Mouse (Mus musculus) neural tube, embryonic 11.5 days (tissue): ENCODE data around the gene Sptbn1. TPM values are rescaled to one million over a fixed set of nuclear protein-coding genes. Genes with fewer than 3 reads are reported as not detected.

Source experiments
- ATAC-seq: fragments of 200-750 bp; cut with Nextera tagmentation; 2 replicates; pipeline ENCODE4 v1.8.0; 2017; ENCODE audit warnings: moderate number of reproducible peaks, mild to moderate bottlenecking, moderate TSS enrichment, moderate library complexity; ENCODE audit not compliant: insufficient read depth, low FRiP score, low TSS enrichment
- DNase-seq: peaks from one replicate; pipeline ENCODE4 v3.0.0-alpha.2; 2015; ENCODE audit warnings: low spot score
- H3K27ac ChIP-seq: fragments of 300-500 bp; sonication (generic); 2 replicates; pipeline ENCODE4 v1.5.1; 2014; ENCODE audit warnings: low read depth, mild to moderate bottlenecking, low read length
- H3K27me3 ChIP-seq: fragments of 300-500 bp; sonication (generic); 2 replicates; pipeline ENCODE4 v1.6.1; 2014; ENCODE audit warnings: mild to moderate bottlenecking, low read length, mixed read lengths; ENCODE audit not compliant: control insufficient read depth, insufficient read depth
- H3K36me3 ChIP-seq: fragments of 300-500 bp; sonication (generic); 2 replicates; pipeline ENCODE4 v1.6.1; 2014; ENCODE audit warnings: mild to moderate bottlenecking, low read length, moderate library complexity, mixed read lengths; ENCODE audit not compliant: control insufficient read depth, insufficient read depth
- H3K4me1 ChIP-seq: fragments of 300-500 bp; sonication (generic); 2 replicates; pipeline ENCODE4 v1.6.1; 2014; ENCODE audit warnings: low read length, mixed read lengths; ENCODE audit not compliant: control insufficient read depth, insufficient read depth
- H3K4me2 ChIP-seq: fragments of 300-500 bp; sonication (generic); 2 replicates; pipeline ENCODE4 v1.6.1; 2014; ENCODE audit warnings: low read depth, mild to moderate bottlenecking, moderate library complexity
- H3K4me3 ChIP-seq: fragments of 300-500 bp; sonication (generic); 2 replicates; pipeline ENCODE4 v1.5.1; 2014; ENCODE audit warnings: low read depth, low read length
- H3K9ac ChIP-seq: fragments of 300-500 bp; sonication (generic); 2 replicates; pipeline ENCODE4 v1.6.1; 2014; ENCODE audit warnings: mild to moderate bottlenecking, low read length
- H3K9me3 ChIP-seq: fragments of 300-500 bp; sonication (generic); 2 replicates; pipeline ENCODE4 v1.6.1; 2016; ENCODE audit warnings: low read length; ENCODE audit not compliant: control insufficient read depth
- WGBS: fragments of 180-500 bp; shearing (Covaris S2); extraction: QIAGEN DNeasy Blood & Tissue Kit; methylation state at CpG from one replicate; pipeline ENCODE4 v1.1.7; 2014; 5-methylcytosine and 5-hydroxymethylcytosine counted together
- polyA plus RNA-seq: library from polyadenylated mRNA; unstranded; fragments of >200 nt; fragmentation: Nextera tagmentation; extraction: Ambion mirVana; gene quantifications from 2 replicates; pipeline ENCODE4 v1.2.1, GENCODE M21; 2014

Sptbn1 gene
- polyA plus RNA-seq, 1 experiment from 2014 or later, result 105 TPM

DNA sequence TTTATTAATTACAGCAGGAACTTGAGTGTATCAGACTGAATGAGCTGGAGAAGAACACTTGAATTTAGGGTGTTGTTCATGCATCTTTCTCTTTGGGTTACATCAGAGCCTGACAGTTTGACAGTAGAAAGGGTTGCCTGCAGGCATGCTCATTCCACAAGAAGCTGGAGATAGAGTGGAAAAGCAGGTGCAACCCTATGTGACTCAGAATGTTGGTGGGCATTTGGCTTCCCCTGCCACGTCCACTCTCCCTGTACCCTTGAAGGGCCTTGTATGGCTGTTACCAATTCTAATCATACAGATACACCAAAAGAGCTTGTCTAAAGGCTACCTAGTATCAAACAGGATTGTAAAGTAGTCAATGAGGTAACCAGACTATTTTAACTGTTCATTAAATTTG lies 106.2 kb downstream of the Sptbn1 start:
- WGBS, result 86% methylated on average over 1 of the region's 1 CpGs
- Histone ChIP-seq H3K9me3 (no peaks in the 10 kb centered on the region), H3K36me3 (no peaks in the 10 kb centered on the region), H3K27me3 (no peaks in the 10 kb centered on the region), H3K4me1 (no peaks in the 10 kb centered on the region; the same call in 1 of the 2 replicates), H3K9ac (no peak overlapping the region), H3K4me3 (no peak overlapping the region), H3K4me2 (no peak overlapping the region), H3K27ac (no peak overlapping the region)
- DNase-seq (no peak), ATAC-seq (no peak)

DNA sequence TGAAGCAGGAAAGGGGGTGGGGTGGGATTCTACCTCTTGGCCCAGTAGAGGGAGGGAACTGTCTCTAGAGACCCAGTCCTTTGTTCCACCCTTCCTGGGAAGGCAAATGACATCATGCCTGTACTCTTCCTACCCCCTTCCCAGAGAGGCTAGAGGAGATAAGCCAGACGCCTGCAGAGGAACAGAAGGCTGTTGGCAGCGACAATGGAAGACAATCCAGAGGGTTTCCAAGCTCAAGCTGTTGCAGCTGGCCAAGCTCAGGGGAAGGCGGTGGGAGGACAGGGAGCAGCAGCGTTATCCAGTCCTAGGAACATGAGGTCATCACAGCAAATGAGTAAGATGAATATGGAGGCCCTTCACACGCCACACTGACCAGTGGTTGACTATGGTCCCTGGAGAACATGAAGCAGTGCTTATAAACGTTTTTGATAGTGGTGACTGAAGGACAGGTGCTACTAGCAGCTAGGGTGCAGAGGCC lies 106.8 kb downstream of the Sptbn1 start:
- ATAC-seq (peak; percentile 61; the same call in 1 of the 2 replicates), DNase-seq (peak; percentile 28)
- 45% methylated on average over 6 of the region's 6 CpGs for WGBS
- no peaks in the 10 kb centered on the region for H3K4me1 ChIP-seq
- no peak overlapping the region; the same call in 1 of the 2 replicates for H3K27ac ChIP-seq
- H3K9ac ChIP-seq, result no peak overlapping the region
- no peak overlapping the region for H3K4me3 ChIP-seq
- no peak overlapping the region for H3K4me2 ChIP-seq
- no peaks in the 10 kb centered on the region for H3K36me3 ChIP-seq
- H3K9me3 ChIP-seq, result no peaks in the 10 kb centered on the region
- no peaks in the 10 kb centered on the region for H3K27me3 ChIP-seq

DNA sequence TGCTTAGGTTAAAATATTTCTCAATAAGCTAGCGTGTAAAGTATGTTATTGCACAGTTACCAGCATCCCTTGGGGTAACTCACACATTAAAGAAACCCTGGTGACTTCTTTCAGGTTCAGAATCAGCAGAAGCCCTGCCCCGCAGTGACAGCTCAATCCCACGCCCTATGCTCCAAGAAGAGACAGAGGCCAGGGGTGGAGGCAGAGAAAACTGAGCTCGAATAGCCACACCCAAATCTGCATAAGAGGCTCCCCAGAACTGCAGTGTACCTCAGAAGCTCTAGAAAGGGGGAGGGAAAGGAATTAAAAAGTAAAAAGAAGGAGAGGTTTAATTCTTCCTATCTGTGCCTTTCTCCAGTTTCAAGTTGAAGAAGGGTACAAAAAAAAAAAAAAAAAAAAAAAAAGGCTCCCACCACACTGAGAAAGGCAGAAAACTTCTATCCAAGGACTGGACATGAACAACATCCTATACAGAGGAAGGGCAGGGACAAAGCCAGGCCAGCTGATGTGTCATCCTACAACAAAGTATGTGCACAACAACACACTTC lies 107.3 kb downstream of the Sptbn1 start:
- no peak for DNase-seq
- Histone ChIP-seq H3K9me3 (no peaks in the 10 kb centered on the region), H3K36me3 (no peaks in the 10 kb centered on the region), H3K9ac (no peak overlapping the region), H3K27ac (no peak overlapping the region), H3K4me3 (no peak overlapping the region), H3K4me2 (no peak overlapping the region), H3K27me3 (no peaks in the 10 kb centered on the region), H3K4me1 (no peaks in the 10 kb centered on the region)
- WGBS, result 81% methylated on average over 4 of the region's 4 CpGs
- no peak for ATAC-seq

DNA sequence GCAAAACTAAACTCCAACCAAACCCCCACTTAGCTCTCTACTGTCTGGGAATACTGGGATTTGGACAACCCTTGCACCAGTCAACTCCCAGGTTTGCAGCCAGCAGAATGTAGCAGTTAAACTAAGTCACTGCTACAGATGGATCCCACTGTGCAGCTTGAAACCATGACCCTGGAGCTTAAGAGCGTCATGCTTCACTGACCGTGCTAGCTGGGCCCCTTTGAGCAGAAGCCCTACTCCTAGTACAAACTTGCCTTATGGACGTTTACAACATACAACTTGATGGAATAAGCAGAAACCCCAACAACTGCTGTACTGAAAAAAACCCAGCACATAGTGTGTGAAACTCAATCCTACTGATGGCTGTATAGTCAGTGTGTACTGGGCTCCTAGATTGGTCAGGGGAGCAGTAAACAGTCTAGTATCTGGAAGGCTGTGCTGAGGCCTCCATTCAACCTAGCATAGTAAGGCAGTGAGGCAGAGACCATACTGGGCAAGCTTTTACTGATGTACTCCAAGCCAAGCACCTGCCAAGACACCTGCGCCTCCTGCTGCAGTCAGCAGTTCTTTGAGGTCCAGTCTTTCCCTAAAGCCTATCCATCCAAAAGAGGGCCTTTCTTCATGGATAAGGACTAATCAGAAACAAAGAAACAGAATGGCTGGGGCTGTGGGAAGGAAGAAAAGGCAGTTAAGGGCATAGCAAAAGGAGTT lies 108.3 kb downstream of the Sptbn1 start:
- Histone ChIP-seq H3K4me3 (no peak overlapping the region), H3K36me3 (no peaks in the 10 kb centered on the region), H3K9me3 (no peaks in the 10 kb centered on the region), H3K4me2 (no peak overlapping the region), H3K27me3 (no peaks in the 10 kb centered on the region), H3K9ac (no peak overlapping the region), H3K27ac (no peak overlapping the region), H3K4me1 (no peaks in the 10 kb centered on the region)
- DNase-seq (no peak), ATAC-seq (no peak)
- 83% methylated on average over 4 of the region's 4 CpGs for WGBS

DNA sequence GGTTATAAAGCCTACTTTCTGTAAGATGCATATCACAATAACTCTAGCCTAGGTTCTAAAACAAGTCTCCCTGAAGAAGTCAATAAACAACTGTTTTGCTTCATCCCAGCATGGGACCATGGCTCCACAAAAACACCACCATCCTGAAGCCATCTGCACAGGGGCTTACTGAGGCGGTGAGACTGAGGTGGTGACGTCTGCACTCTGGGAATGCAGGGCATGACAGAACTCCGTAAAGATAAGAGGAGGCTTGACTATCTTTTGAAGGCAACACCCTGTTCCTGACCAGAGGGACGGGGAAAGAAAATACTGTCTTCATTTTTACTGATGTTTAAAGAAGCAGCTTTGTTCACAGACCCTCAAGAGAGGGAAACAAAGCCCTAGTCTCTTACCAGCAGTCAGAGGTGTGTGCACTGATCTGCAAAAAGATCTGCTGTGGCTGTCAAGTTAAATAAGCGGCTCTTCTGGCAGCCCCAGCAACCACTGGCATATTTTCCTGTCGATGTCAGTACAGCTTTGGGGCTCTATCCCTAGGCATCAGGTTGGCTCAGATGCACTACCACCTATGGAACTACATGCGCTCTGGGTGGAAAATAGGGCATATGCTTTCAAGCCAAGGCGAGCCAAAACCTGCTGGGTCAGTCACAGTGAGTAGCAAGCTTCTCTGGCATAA lies 109.8 kb downstream of the Sptbn1 start:
- Histone ChIP-seq H3K27me3 (no peaks in the 10 kb centered on the region), H3K4me1 (no peaks in the 10 kb centered on the region), H3K9ac (no peak overlapping the region), H3K36me3 (no peaks in the 10 kb centered on the region), H3K4me2 (no peak overlapping the region), H3K9me3 (no peaks in the 10 kb centered on the region), H3K4me3 (no peak overlapping the region), H3K27ac (no peak overlapping the region)
- ATAC-seq (no peak), DNase-seq (no peak)
- WGBS, result 66% methylated on average over 8 of the region's 8 CpGs

DNA sequence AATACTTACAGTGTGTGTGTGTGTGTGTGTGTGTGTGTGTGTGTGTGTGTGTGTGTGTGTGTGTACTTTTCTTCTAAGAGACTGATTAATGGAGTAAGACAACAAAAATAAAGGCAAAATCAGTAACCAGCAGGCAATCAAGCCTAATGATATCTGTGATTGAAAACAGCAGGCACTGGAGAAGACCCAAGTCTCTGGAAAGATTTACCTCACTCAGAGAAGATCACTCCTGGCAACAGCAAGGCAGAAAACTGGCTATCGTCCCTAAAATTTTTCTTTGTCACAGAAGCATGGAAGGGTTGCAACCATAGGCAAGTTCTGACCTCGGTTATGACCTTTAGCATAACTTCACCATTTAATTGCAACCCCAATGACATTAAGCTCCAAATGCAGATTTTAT lies 112.1 kb downstream of the Sptbn1 start:
- no peaks in the 10 kb centered on the region for H3K9me3 ChIP-seq
- H3K4me2 ChIP-seq, result no peak overlapping the region
- ATAC-seq (no peak), DNase-seq (no peak)
- 88% methylated on average over 2 of the region's 2 CpGs for WGBS
- H3K4me3 ChIP-seq, result no peak overlapping the region
- no peaks in the 10 kb centered on the region for H3K4me1 ChIP-seq
- no peaks in the 10 kb centered on the region for H3K27me3 ChIP-seq
- H3K36me3 ChIP-seq, result no peaks in the 10 kb centered on the region; the same call in 1 of the 2 replicates
- H3K27ac ChIP-seq, result no peak overlapping the region
- H3K9ac ChIP-seq, result no peak overlapping the region

DNA sequence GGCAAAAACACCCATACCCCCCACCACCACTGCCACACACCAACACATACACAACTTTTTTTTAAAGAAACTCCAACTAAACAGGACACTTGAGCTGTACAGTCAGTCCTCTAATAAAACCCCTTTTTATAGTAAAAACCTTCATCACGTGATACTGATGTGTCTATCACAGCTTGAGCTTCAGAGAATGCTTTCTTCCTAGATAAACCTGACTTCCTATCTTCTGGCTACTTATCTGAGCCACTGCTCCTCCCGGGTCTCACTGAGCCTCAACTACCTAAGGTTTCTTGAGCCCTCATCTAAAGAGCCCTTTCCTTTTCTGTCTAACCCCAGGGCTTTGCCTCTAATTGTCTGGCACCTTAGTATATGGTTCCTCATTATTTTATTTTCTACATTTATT lies 113.0 kb downstream of the Sptbn1 start:
- ATAC-seq (no peak), DNase-seq (no peak)
- Histone ChIP-seq H3K4me2 (no peak overlapping the region), H3K27ac (no peak overlapping the region), H3K36me3 (no peaks in the 10 kb centered on the region; the same call in 1 of the 2 replicates), H3K27me3 (no peaks in the 10 kb centered on the region), H3K4me3 (no peak overlapping the region), H3K9me3 (no peaks in the 10 kb centered on the region), H3K4me1 (no peaks in the 10 kb centered on the region), H3K9ac (no peak overlapping the region)
- WGBS, result 94% methylated on average over 2 of the region's 2 CpGs

DNA sequence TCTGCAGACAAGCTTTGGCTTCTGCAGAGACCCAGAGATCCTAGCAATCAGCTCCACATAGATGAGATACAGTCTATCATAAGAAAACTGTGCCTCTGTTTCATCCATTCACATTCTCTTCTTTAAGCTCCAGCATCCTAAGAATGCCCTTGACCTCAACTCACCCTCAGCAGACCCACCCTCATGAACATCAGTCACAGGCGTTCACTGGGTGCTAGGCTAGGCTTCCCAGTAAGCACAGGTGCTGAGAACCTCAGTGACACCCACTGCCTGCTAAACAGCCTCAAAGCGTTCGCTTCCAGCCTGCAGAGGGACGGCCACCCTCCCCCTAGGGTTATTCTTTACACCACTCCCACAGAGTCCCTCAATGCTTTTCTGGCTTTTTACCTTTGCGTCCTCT lies 119.1 kb downstream of the Sptbn1 start:
- DNase-seq, result no peak
- H3K9ac ChIP-seq, result no peak overlapping the region
- no peak for ATAC-seq
- no peak overlapping the region for H3K27ac ChIP-seq
- H3K4me3 ChIP-seq, result no peak overlapping the region
- H3K4me2 ChIP-seq, result no peak overlapping the region
- H3K36me3 ChIP-seq, result peaks cover 2% of the 10 kb centered on the region
- no peaks in the 10 kb centered on the region for H3K4me1 ChIP-seq
- H3K27me3 ChIP-seq, result no peaks in the 10 kb centered on the region
- WGBS, result 87% methylated on average over 5 of the region's 5 CpGs
- no peaks in the 10 kb centered on the region for H3K9me3 ChIP-seq

DNA sequence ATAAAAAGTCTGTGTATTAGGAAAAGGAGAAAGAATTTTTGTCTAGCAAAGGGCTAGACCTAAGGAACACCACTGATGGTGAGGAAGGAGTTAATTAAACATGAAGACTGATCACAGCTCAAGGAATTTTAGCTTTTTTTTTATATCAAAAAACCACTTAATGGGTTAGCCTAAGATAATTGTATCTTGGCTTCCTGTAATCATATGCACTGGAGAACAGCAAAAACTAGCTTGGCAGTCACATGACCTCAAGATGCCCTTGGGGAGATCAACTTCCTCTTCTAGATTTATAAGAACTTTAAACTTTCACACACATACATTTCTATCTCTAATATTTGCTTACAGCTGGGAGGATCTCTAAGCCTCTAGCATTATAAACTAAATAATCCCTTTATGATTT lies 119.6 kb downstream of the Sptbn1 start:
- no peaks in the 10 kb centered on the region for H3K4me1 ChIP-seq
- no peak overlapping the region for H3K9ac ChIP-seq
- no peak overlapping the region for H3K4me2 ChIP-seq
- no peak for DNase-seq
- no peaks in the 10 kb centered on the region for H3K27me3 ChIP-seq
- no peak overlapping the region for H3K27ac ChIP-seq
- no peak for ATAC-seq
- peaks cover 2% of the 10 kb centered on the region for H3K36me3 ChIP-seq
- H3K9me3 ChIP-seq, result no peaks in the 10 kb centered on the region
- no peak overlapping the region for H3K4me3 ChIP-seq
